Mouse (Mus musculus) brain, embryonic 14.5 days (tissue): Measurements from ENCODE around the gene Tmem208.

ENCODE experiments used
- CTCF ChIP-seq: fragments of 200-500 bp; IDR thresholded peaks from 2 replicates; pipeline ENCODE4 v1.5.1; 2012; ENCODE audit warnings: inconsistent platforms, mild to moderate bottlenecking, moderate library complexity, borderline replicate concordance; ENCODE audit not compliant: insufficient read depth, insufficient read length; ENCODE audit errors: extremely low read depth
- POLR2A ChIP-seq: fragments of 200-500 bp; IDR thresholded peaks from 2 replicates; pipeline ENCODE4 v1.6.1; 2012; ENCODE audit warnings: mild to moderate bottlenecking, inconsistent platforms, borderline replicate concordance; ENCODE audit not compliant: poor library complexity, insufficient read depth, insufficient read length, severe bottlenecking; ENCODE audit errors: extremely low read depth

DNA sequence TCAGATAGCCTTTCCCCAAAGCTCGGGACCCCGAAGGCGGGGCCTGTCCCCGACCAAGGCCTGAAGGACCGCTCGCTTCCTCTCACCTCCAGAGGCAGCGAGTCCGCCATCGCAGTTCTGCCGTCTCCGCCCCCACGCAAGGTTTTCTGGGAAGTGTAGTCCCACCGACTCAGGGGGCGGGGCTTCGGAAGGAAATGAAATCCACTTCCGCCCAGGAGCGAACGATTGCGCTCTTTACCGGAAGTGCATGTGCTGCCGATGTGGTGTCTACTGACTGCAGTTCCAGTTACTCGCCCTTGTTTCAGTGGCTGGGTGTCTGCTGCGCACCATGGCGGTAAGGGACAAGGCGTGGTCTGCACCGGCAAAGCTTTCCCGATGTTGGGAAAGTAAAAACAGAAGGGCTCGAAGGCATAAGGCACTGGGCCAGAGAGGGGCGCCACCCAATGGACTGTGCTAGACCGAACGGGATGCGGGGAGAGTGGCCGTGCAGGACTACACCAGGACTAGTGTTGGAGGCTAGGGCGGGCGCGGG, at the start of gene Tmem208, which contains the start of gene Lrrc29:
- peak; percentile 34; the same call in 1 of the 2 replicates for TF ChIP-seq CTCF
- TF ChIP-seq POLR2A, result peak; percentile 73; the same call in 1 of the 2 replicates
